8 mouse cellular contexts compared by ENCODE assay signal in genomic region chr11:120230841-120231370, GRCm38 (mm10). TPM values are rescaled to one million over a fixed set of nuclear protein-coding genes. Genes with fewer than 3 reads are reported as not detected.
DNase-seq lines count a peak whose midpoint lies in the region; ATAC-seq lines count a peak whose summit lies in the region.

No protein-coding gene starts in this region.

- peaks cover 82% of the 10 kb centered on the region for H3K27me3 ChIP-seq in liver, embryonic 12.5 days (replicated peaks)

- H3K4me2 ChIP-seq in liver, embryonic 12.5 days, result peak overlapping the region; percentile 97

- peak overlapping the region; percentile 79 for H3K27ac ChIP-seq in liver, embryonic 12.5 days

- no peak for ATAC-seq in liver, embryonic 12.5 days
- no peak for ATAC-seq in granulocyte monocyte progenitor cell, adult 5-6 weeks (replicated peaks; ENCODE audit: poor library complexity, severe bottlenecking)

- DNase-seq in ovary, postnatal 14 days (ENCODE audit: low spot score), result peak; percentile 62
- DNase-seq in ovary, adult 18-20 months (ENCODE audit: low spot score), result no peak
- peak; percentile 71 for DNase-seq in adrenal gland, adult 2 months
- DNase-seq in embryo, embryonic 10.5 days (ENCODE audit: low spot score), result peak; percentile 69
- DNase-seq in heart, postnatal 4 days, result peak; percentile 80
- peak; percentile 63 for DNase-seq in right cerebral cortex, postnatal 14 days

- H3K9me3 ChIP-seq in liver, embryonic 12.5 days (replicated peaks), result no peaks in the 10 kb centered on the region

- peaks cover 91% of the 10 kb centered on the region for H3K4me1 ChIP-seq in liver, embryonic 12.5 days

- peak overlapping the region; percentile 71 for H3K4me3 ChIP-seq in liver, embryonic 12.5 days

- peak overlapping the region; percentile 80 for H3K9ac ChIP-seq in liver, embryonic 12.5 days

- no peaks in the 10 kb centered on the region for H3K36me3 ChIP-seq in liver, embryonic 12.5 days

- under 1% methylated on average over 58 of the region's 58 CpGs for WGBS in liver, embryonic 12.5 days (ENCODE audit: insufficient replicate concordance)

RNA-seq across cellular contexts. Expression of gene Bahcc1, which starts 1.8 kb away (rescaled TPM):
- total RNA-seq in adrenal gland, adult 2 months (2021), result 10 to 100 TPM in 1 of 2 experiments, 1 to 10 TPM in 1; 9.2 to 21.9 TPM
- polyA plus RNA-seq in adrenal gland, adult 2 months (2012; rRNA removed), result 17.9 and 19.5 TPM in 2 replicates
- total RNA-seq in heart, postnatal 4 days (2021), result 10 to 100 TPM; 14.1 to 16.5 TPM
- polyA plus RNA-seq in liver, embryonic 12.5 days (2016; fragmentation: Nextera tagmentation; extraction: Ambion mirVana), result 3.0 and 3.5 TPM in 2 replicates
- total RNA-seq in granulocyte monocyte progenitor cell, adult 5-6 weeks (2014; fragmentation: Nextera tagmentation), result 22.5 and 22.9 TPM in 2 replicates
- total RNA-seq in granulocyte monocyte progenitor cell, adult 5-6 weeks (2017), result 4.7 and 5.9 TPM in 2 replicates
